Mouse (Mus musculus) kidney, postnatal 0 days (tissue): ENCODE data around the gene Gal3st1. TPM values are rescaled to one million over a fixed set of nuclear protein-coding genes. Genes with fewer than 3 reads are reported as not detected.

Experiments used
- ATAC-seq: fragments of 200-750 bp; cut with Nextera tagmentation; replicated peaks from 2 replicates; pipeline ENCODE4 v1.8.0; 2017; ENCODE audit warnings: low read depth, moderate number of reproducible peaks, moderate TSS enrichment, moderate library complexity; ENCODE audit not compliant: low FRiP score
- DNase-seq: peaks from one replicate; pipeline ENCODE4 v3.0.0-alpha.2; 2016; ENCODE audit warnings: low spot score
- H3K27ac ChIP-seq: fragments of 300-500 bp; sonication (generic); 2 replicates; pipeline ENCODE4 v1.5.1; 2014; ENCODE audit warnings: mild to moderate bottlenecking
- H3K27me3 ChIP-seq: fragments of 300-500 bp; sonication (generic); 2 replicates; pipeline ENCODE4 v1.6.1; 2014; ENCODE audit warnings: low read length, mixed read lengths; ENCODE audit not compliant: insufficient read depth
- H3K36me3 ChIP-seq: fragments of 300-500 bp; sonication (generic); 2 replicates; pipeline ENCODE4 v1.6.1; 2014; ENCODE audit warnings: low read length, mixed read lengths; ENCODE audit not compliant: insufficient read depth
- H3K4me1 ChIP-seq: fragments of 300-500 bp; sonication (generic); replicated peaks from 2 replicates; pipeline ENCODE4 v1.6.1; 2014; ENCODE audit warnings: antibody characterized with exemption, low read length, mixed read lengths; ENCODE audit not compliant: insufficient read depth
- H3K4me2 ChIP-seq: fragments of 300-500 bp; sonication (generic); 2 replicates; pipeline ENCODE4 v1.6.1; 2014; ENCODE audit warnings: mild to moderate bottlenecking, low read length, moderate library complexity, mixed read lengths
- H3K4me3 ChIP-seq: fragments of 300-500 bp; sonication (generic); replicated peaks from 2 replicates; pipeline ENCODE4 v1.5.1; 2014; ENCODE audit warnings: low read depth, low read length
- H3K9ac ChIP-seq: fragments of 300-500 bp; sonication (generic); 2 replicates; pipeline ENCODE4 v1.6.1; 2014; ENCODE audit warnings: low read depth, low read length
- H3K9me3 ChIP-seq: fragments of 300-500 bp; sonication (generic); replicated peaks from 2 replicates; pipeline ENCODE4 v1.6.1; 2016; ENCODE audit warnings: low read length, inconsistent platforms, mixed read lengths
- CTCF ChIP-seq: IDR thresholded peaks from 2 replicates; pipeline ENCODE4 v1.5.1; 2016; ENCODE audit warnings: antibody characterized with exemption, low read depth, mild to moderate bottlenecking, moderate library complexity
- WGBS: fragments of 180-500 bp; shearing (Covaris S2); extraction: QIAGEN DNeasy Blood & Tissue Kit; methylation state at CpG from one replicate; pipeline ENCODE4 v1.1.7; 2014; 5-methylcytosine and 5-hydroxymethylcytosine counted together
- polyA plus RNA-seq: library from polyadenylated mRNA; unstranded; fragments of >200 nt; fragmentation: Nextera tagmentation; extraction: Ambion mirVana; gene quantifications from 2 replicates; pipeline ENCODE4 v1.2.1, GENCODE M21; 2015

Gene Gal3st1
- polyA plus RNA-seq, 1 experiment from 2014 or later = 30.3 TPM

GRCm38 (mm10) chr11:4027066-4027465 is 43.6 kb downstream of the Gal3st1 start:
- H3K36me3 ChIP-seq = no peaks in the 10 kb centered on the region
- H3K4me2 ChIP-seq = no peak overlapping the region
- no peak for TF ChIP-seq CTCF
- no peaks in the 10 kb centered on the region for H3K27me3 ChIP-seq
- H3K9ac ChIP-seq = no peak overlapping the region
- no peak overlapping the region for H3K4me3 ChIP-seq
- DNase-seq (no peak), ATAC-seq (no peak)
- H3K9me3 ChIP-seq = no peaks in the 10 kb centered on the region
- WGBS = 73% methylated on average over 8 of the region's 8 CpGs
- H3K27ac ChIP-seq = no peak overlapping the region
- no peaks in the 10 kb centered on the region for H3K4me1 ChIP-seq

GRCm38 (mm10) chr11:4027561-4028334 is 44.3 kb downstream of the Gal3st1 start:
- Histone ChIP-seq H3K27ac (no peak overlapping the region), H3K27me3 (no peaks in the 10 kb centered on the region), H3K9me3 (no peaks in the 10 kb centered on the region), H3K4me3 (no peak overlapping the region), H3K9ac (no peak overlapping the region), H3K4me1 (no peaks in the 10 kb centered on the region), H3K4me2 (no peak overlapping the region), H3K36me3 (no peaks in the 10 kb centered on the region)
- DNase-seq (no peak), ATAC-seq (no peak)
- 77% methylated on average over 9 of the region's 9 CpGs for WGBS
- TF ChIP-seq CTCF = no peak

- Histone ChIP-seq H3K9ac (no peak overlapping the region), H3K4me2 (no peak overlapping the region), H3K27me3 (no peaks in the 10 kb centered on the region), H3K27ac (no peak overlapping the region), H3K36me3 (no peaks in the 10 kb centered on the region), H3K4me3 (no peak overlapping the region), H3K4me1 (no peaks in the 10 kb centered on the region), H3K9me3 (no peaks in the 10 kb centered on the region)
- peak; percentile 9; the same call in 1 of the 2 replicates for TF ChIP-seq CTCF
- no peak for DNase-seq
- ATAC-seq = no peak
- WGBS = 68% methylated on average over 4 of the region's 4 CpGs
Observed at GRCm38 (mm10) chr11:4029343-4029742, 45.9 kb downstream of the Gal3st1 start.

GRCm38 (mm10) chr11:4031126-4031941 is 47.9 kb downstream of the Gal3st1 start, which contains the start of gene Sec14l4:
Gene Sec14l4 (plus strand): TSS chr11:4031462.
- H3K9me3 ChIP-seq = no peaks in the 10 kb centered on the region
- H3K27ac ChIP-seq = no peak within 1 kb of the TSS
- no peak within 1 kb of the TSS for H3K4me3 ChIP-seq
- TF ChIP-seq CTCF = no peak
- no peak for DNase-seq
- ATAC-seq = no peak
- no peaks in the 10 kb centered on the region for H3K27me3 ChIP-seq
- 40% methylated on average over 16 of the region's 16 CpGs for WGBS
- no peak within 1 kb of the TSS for H3K4me2 ChIP-seq
- H3K9ac ChIP-seq = no peak within 1 kb of the TSS
- no peaks in the 10 kb centered on the region for H3K36me3 ChIP-seq
- H3K4me1 ChIP-seq = no peaks in the 10 kb centered on the region

- Histone ChIP-seq H3K4me2 (no peak overlapping the region), H3K27ac (no peak overlapping the region), H3K36me3 (no peaks in the 10 kb centered on the region), H3K4me1 (no peaks in the 10 kb centered on the region), H3K27me3 (no peaks in the 10 kb centered on the region), H3K9ac (no peak overlapping the region), H3K4me3 (no peak overlapping the region), H3K9me3 (no peaks in the 10 kb centered on the region)
- ATAC-seq (no peak), DNase-seq (no peak)
- 34% methylated on average over 12 of the region's 12 CpGs for WGBS
- TF ChIP-seq CTCF = no peak
Observed at GRCm38 (mm10) chr11:4031961-4032360, 48.5 kb downstream of the Gal3st1 start.

- no peak overlapping the region for H3K9ac ChIP-seq
- no peak overlapping the region for H3K4me2 ChIP-seq
- no peaks in the 10 kb centered on the region for H3K27me3 ChIP-seq
- TF ChIP-seq CTCF = no peak
- H3K4me3 ChIP-seq = no peak overlapping the region
- WGBS = 47% methylated on average over 7 of the region's 7 CpGs
- no peaks in the 10 kb centered on the region for H3K4me1 ChIP-seq
- no peaks in the 10 kb centered on the region for H3K36me3 ChIP-seq
- H3K27ac ChIP-seq = no peak overlapping the region
- ATAC-seq (no peak), DNase-seq (no peak)
- no peaks in the 10 kb centered on the region for H3K9me3 ChIP-seq
Observed at GRCm38 (mm10) chr11:4033471-4033870, 50.0 kb downstream of the Gal3st1 start.
